Mouse (Mus musculus) kidney, adult 18-20 months (tissue): Measurements from ENCODE around the gene Ace.

Source experiments
- DNase-seq: peaks from one replicate; pipeline ENCODE4 v3.0.0; 2021

The Ace gene

DNA sequence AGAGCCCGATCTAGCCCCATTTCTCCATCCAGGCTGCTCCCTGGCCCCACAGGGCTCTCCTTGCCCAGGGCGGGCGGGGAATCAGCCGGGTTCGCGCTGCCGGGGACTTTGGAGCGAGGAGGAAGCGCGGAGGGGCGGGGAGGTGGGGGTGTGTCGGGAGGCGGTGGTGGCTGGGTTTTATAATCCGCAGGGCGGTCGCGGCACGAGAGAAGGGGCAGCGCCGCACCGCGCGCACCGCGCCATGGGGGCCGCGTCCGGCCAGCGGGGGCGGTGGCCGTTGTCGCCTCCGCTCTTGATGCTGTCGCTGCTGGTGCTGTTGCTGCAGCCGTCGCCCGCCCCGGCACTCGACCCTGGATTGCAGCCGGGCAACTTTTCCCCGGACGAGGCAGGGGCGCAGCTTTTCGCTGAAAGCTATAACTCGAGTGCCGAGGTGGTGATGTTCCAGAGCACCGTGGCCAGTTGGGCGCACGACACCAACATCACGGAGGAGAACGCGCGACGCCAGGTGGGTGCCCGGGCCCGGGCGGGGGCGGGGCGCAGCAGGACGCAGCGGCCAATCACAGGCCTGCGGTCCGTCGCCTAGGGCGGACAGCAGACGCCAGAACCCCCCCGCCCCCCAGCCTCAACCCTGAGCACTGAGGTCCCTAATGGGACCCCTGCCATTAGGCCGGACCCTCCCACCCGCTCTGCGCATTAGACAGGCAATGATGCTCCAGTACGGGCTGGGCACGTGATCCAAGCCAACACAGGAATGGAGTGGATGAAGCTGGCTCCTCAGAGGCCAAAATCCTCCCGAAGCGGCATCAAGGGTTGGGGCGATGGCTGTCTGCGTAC is at the start of gene Ace:
Ace (plus strand) TSS at position 205 of the 834 bp plus-strand sequence.
- peak; percentile 64 for DNase-seq

DNA sequence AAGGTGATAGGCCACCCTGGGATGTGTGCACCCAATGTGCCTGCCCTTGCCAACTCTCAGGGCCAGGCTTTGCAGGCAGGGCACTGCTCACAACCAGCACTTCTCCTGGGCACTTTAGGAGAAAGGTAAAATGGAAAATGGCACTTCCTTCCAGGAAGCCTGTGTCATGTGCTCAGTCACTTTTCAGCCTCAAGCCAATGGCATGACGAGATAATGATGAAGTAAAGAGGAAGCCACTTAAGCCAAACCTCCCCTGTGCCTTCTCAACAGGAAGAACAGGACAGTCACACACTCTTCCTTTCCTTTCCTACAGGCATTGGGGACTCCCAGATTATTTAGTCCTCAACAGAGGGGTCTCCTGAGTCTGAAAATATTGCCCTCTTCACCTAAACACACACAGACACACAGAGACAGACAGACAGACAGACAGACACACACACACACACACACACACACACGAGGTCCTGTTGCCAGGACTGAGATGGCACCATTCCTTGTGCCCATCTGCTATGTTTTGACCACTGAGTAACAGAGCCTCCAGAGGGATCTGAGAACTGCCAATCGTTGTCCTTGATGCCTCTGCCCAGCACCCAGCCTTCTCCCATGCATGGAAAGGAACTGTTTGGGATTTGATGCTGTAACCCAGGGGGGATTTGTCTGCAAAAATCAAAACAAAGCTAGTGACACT is 47.5 kb upstream of the Ace start:
- no peak for DNase-seq

DNA sequence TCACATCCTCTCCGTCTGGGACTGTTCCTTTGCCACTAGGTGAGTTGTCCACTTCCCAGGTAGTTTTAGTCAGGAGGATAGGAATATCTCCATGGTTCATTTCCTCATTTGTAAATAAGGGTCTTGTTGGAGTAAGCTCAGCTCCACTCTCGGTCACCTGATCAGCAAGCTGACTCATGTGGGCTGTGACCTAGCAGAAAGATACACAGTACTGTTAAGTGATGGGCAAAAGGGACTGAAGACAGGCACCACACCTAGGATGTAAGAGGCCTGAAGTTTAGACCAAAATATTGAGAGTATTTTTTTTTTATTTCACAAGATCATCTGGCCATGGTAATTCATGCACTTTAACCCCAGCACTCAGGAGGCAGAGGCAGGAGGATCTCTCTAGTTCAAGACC is 46.9 kb upstream of the Ace start:
- no peak for DNase-seq

DNA sequence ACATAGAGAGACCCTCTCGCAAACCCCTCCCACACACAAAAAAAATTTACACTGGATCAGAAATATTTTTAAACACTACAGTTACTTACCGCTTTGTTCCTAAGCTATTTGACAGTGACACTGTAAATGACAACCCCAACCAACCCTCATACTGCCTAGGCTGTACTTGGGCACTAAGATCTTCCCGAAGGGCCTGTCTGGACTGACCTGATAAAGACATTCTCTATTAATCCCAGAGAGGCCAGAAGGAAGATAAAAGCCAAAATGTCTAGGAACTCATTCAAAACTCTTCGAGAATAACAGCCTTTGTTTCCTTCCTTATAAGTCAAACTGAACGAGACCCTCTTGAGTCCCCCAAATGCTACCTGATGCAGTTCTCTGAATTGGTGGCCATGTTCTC is 46.5 kb upstream of the Ace start:
- no peak for DNase-seq

DNA sequence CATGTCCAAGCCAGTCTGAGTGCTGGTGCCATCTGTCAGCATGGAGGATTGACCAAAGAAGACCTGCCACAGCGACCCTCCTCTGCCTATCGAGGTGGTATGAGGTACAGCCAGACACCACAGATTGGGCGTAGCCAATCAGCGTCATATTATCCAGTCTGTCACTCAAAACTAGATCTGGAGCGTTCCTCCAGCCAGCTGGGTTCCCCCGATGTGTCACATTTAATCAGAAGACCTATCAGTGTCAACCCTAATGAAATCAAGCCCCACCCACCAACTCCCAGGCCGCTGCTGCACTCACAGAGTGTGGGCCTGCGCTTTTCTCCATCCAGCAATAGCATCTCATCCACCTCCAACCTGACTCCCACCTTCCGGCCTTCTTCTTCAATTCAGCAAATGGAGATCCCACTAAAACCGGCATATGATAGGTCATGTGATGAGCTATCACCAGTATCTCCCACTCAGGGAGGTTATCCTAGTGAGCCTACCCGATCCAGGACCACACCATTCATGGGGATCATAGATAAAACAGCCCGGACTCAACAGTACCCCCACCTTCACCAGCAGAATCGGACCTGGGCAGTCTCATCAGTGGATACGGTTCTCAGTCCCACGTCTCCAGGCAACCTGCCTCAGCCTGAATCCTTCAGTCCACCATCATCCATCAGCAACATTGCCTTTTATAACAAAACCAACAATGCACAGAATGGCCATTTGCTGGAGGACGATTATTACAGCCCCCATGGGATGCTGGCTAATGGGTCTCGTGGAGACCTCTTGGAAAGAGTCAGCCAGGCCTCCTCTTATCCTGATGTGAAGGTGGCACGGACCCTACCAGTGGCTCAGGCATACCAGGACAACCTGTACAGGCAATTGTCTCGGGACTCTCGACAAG is 44.7 kb upstream of the Ace start:
- DNase-seq, result no peak

DNA sequence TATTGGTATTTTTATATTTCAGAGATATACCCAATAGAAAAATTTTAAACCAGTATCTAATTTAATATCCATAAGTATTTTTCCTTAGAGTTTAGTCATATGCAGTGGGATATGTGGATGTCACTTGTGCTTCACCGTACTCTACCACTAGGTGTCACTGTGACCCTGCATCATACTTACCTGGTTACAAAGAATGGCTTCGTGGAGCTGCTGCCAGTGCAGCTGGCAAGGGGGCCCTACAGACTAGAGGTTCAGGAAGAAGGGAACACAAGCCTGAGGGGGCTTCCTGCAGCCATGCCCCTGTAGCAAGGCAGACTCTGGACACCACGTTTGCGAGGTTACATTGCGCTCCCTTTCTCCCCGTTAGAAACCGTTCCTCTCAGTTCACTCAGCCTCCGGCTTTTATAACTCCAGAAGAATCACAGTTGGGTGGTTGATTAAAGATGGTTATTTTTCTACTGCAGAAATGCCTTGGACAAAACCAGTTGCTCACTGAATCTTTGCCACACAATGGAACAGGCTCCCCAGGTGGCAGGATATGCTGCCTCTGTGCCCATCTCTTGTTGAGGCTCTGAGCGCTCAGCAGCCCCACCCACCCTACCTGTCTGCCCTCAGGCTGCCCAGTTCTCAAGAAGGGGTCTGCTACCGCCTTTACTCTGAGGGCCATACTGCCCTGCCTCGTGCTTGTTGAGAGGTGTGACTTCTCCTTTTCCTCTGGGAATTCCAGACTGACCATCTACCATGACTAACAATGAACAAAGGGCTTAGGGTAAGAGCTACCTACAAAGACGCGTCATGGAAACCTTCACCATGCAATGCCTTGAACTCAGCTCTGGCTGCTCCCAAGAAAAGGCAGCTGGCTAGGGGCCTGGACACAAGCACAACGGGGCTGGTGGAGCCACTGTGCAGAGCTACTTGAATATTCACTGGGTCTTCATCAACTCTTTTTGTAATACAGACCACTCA is 40.4 kb upstream of the Ace start:
- peak; percentile 74 for DNase-seq

DNA sequence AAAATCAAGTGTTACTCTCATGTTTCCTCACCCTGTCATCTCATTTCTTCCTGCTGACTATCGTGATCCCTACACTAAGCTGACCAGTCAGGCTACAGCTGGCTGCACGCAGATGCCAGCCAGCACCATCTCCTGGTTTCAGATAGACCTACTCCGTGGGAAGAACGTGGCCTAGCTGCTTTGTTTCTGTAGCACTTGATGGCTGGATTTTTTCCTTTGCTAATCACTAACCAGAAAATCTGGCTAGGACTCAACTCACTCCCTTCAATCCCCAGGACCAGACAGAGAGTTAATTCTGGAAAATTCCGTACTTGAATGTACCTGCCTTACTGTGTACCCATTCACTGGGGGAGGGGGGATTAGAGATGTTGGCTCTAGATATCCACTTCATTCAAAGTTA is 39.6 kb upstream of the Ace start:
- DNase-seq, result no peak

DNA sequence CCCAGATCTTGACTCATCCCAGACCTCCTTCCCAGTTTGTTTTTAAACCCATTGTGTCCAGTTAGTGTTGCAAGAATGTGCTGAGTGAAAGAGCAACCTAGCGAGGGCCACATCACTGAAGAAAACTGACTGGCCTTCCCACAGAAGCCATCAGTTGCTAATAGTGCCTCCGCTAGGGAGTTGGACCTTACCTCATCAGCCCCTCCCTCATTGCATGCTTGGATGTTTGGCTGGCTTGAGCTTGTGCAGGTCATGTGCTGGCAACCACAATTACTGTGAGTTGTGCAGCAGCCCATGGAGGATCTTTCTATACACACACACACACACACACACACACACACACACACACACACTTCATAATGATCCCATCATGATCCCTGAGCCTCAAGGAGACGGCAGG is 36.4 kb upstream of the Ace start:
- no peak for DNase-seq

DNA sequence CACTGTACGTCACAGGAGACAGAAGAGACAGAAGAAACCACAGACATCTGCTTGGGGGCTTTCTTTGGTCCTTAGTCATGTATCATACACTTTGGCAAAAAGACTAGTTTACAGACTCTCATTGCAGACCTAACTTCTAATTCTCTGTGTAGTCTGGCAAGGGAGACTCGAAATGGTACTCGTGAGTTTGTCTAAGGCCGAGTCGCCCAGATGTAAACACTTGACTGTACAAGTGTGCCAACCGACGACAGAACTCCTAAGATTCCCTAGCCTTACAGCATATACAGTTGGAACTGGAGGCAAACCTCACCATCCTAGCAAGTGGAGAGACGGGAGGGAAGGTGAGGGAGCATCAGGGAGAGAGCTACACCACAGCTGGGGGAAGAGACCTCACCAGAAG is 34.0 kb upstream of the Ace start:
- no peak for DNase-seq

DNA sequence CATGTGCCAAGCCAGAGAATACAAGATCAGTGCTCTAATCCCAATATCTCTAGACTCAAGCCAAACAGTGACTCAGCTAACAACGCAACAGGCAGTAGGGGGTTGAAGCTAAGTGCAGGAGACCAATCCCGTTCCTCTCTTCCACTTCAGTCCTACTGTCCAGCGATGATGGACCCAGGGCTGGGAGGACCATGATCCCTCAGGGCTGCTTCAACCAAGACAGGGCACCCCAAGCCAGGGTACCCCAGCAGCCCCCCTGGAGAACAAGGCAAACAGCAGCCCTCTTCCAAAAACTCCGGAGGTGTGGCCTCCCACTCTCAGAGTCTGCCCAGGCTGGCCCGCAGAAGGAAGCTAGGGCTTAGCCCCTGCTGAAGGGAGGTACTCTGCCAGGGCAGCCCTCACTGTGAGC is 33.4 kb upstream of the Ace start:
- DNase-seq, result no peak

DNA sequence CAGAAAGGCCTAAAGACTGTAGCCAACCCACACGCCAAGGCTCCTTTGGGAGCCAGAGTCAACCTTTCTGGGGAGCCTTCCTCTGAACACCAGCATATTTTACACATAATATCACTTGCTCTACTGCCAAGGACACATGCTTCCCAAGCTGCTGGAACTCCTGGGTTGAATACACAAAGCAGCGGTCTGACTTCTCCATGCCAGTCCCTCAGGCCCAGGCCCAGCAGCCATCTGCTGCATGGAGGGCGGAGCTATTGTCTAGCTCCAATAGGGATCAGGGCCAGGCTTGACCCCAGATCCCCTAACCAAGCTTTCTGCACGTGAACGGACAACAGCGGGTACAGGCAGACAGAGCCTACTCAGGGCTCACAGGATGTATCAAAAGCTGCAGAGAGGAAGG is 32.9 kb upstream of the Ace start:
- no peak for DNase-seq

DNA sequence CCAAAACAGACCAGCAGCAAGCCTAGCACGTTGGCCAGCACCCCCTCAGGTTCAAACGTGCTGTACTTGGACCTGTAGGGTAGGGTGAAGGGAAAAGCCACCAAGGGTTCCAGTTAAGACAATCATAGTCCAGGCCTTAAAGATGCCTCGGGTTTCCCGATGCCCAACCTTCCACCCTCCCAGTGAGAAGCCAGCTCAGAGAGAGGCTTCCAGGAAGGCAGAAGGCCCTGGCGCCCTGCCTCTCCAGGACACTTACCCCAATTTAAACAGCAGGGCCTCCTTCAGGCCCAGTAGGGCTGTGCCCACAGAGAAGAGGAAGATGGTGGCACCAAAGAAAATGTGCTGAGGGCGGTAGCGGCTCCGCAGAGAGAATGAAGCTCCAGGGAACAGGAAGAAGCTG is 32.2 kb upstream of the Ace start:
- DNase-seq, result no peak

DNA sequence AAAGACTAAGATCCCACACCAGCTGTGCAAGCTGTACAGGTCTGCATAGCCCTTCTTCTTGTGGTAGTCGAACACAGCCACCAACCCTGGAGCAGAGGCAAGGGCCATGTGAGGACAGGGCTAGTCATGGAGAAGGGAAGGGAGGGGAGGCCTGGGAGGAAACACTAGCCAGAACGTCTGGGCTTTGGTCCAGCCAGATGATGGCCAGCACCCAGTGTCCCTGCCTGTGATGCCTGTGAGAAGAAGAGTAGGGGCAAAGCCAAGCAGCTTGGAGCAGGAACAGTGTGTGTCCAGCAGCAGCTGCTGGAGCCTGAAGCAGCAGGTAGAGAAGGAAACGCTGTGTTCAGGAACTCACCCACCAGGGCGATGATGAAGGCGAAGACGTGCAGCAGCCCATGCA is 31.5 kb upstream of the Ace start:
- peak; percentile 35 for DNase-seq

DNA sequence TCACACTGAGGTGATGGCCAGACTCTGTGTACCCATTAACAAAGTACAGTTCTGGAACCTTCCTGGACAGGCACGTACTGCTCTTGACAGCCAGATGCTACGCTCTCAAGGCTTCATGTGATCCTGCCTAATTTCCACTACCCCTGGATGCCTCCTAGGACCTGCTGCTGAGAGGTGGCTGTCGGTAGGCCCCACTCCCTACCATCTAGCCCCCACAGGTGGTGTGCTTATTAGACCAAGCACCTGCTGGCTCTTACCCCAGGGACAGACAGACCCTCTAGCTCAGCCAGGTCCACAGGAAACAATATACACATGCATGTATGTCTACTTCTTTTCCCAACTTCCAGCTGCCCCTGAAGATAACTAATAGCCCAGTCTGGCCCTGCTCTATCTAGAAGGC is 30.8 kb upstream of the Ace start:
- DNase-seq, result no peak

DNA sequence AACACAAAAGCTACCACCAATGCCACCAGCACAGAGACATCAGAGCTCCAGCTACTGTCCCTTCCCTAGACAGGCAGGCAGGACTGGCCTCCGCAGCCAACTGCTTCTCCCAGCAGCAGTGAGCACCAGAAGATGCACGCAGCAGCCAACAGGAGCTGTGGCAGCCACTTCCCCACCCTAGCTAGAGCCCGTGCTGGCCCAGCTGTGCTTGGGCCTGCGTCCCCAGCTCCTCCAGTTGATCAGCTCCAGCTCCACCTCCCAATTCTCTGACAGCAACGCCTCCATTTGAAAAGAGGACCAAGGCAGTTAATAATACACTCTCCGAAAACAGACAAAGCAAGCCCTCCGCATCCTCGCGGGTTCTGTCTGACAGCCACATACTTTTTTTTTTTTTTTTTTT is 29.0 kb upstream of the Ace start:
- no peak for DNase-seq

DNA sequence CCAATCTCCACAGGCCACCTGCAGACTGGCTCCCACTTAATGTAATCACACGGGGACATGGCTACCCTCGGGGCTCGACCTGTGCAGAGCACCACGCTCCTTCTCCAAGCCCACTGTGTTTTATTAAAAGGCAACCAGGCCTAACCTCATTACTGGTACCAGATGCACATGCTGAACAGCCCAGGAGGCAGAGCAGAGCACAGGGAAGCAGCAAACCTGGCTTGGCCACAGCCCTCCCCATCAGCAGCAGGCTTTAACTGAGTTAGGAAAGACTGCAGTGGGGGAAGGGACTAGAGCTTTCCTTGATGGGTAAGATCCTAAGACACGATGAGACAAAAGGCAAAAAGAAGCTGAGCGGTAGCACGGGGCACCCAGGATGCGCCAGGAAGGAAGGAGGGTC is 25.8 kb upstream of the Ace start:
- DNase-seq, result no peak

DNA sequence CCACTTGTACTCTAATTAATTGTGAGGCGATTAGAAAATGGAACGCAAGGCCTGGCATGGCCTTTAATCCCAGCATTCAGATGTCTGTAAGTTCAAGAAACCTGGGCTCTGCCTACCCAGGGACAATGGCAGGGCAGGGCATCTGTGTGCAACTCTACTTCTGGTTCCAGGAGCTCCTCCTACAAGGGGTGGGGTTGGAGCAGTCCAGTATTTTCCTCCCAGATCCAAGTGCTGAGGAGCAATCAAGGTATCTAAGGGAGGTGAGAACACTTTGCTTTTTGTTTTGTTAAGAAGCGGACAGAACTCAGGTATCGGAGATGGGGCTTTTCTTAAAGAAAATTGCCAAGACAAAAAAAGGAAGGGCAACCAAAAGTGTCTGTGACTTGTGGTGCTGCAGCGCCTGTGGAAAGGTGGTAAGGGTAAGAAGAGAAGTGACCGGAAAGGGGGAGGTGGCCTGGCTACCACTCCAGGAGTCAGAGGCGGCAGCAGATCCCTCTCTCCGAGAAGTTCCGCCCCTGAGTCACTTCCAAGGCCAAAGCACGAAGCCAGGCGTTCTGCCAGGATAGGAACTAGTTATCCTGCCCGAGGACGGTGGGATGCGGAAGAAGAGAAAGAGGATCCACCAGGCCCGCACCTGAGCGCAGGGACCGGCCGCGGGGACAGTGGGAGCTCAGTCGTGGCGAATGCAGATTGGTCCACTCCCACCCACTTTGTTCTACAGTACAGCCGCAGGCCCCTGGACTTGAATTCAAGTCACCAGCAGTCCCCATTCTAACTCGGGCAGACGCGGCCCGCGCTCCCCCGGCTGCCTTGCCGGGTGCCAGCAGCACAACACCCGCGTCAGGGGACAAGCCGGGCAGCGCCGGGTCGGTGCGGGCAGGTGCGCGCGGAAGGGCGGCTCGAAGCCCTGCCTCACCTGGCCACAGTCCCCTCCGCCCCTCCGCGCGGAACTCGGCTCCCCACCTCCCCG is 24.3 kb upstream of the Ace start:
- DNase-seq, result peak; percentile 48

DNA sequence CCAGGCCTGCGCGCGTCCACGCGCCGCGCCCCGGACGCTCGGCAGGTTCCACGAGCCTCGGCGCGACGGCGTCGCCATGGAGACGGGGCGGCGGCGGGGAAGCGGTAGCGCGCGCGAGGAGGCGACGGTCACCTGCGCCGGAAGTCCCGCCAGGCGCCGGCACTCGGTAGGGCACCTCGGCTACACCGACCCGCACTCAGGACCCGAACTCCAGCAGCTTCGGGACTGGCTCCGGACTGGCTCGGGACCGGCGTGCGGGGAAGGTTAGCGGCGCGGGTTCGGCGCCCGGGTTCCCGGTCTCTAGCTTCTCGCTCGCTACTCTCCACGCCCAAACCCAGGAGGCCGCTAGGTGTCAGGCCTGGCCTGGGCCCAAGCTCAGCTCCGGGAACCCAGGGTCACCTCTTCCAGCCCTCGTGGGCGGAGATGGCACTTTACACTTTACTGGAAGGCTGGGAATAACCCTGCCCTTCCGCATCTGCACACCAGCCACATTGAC is 23.6 kb upstream of the Ace start:
- DNase-seq, result peak; percentile 86

DNA sequence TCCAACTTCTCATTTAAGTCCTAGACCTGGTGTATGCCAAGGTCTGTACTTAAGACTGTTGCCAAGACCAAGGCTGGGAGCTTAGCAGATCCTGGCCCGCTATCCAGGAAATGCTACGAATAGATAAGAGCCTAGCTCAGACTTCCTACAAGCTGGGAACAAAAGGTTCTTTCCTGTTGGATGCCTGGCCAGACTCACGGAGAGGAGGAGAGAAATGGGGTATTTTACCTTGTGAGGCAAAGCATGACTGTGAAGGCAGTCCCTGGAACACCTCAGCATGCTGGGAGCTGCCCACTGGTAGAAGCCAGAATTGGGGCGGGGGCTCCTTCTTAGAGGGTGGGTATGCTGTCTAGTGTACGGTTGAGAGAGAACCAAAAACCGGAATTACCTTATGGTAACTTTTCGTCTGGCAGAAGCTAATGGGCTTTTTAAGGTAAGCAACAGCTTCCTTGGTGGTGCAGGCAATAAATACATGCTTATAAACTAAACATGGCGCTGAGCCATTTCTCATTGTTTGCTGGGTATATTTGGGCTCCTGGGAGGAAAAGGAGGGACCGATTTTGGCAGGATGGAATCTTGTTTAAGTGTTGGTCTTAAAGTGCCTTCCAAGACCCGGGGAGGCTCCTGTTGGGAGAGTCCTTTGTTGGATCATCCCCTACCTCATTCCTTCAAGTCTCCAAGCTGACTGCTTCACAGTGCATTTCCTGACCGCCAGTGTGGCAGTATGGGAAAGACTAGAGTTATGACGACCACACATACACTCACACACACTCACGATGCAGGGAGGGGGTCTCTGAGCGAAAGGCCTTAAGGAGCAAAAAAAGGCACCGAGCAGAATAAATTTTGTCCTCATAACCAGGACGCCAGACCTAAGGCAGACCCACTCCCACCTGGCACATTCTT is 22.7 kb upstream of the Ace start:
- DNase-seq, result peak; percentile 41

DNA sequence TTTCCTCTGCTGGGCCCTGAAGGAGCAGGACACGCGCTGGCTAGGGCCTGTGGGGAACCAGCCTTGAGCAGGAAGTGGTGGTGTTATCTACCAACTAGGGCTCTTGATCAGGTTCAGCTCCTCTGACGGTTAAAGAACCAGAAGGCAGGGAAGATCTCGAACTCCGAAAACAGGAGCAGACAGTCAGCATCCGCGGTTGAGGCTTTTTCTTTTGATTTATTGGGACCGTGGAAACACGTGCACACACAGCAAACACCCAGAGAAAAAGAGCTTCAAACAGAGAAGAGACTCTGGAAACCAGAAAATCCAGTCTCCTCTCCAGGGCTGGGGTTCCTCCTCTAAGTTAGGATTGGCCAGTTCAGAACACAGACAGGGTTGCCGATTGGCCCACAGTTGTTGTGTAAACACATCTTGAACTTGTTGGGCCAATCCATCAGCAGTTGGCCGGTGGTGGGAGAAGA is 21.0 kb upstream of the Ace start:
- no peak for DNase-seq
